Mouse (Mus musculus) ovary, postnatal 36 days (tissue): Measurements from ENCODE around the gene Cmtm5.
"Not testable (repeated sequence)": the region's sequence is repeated elsewhere in the genome, so short reads cannot be mapped to it uniquely, and the experiment has no call there.

Source experiments
- DNase-seq: peaks from one replicate; pipeline ENCODE4 v3.0.0; 2022; ENCODE audit warnings: low spot score, mixed read lengths

The Cmtm5 gene

DNA sequence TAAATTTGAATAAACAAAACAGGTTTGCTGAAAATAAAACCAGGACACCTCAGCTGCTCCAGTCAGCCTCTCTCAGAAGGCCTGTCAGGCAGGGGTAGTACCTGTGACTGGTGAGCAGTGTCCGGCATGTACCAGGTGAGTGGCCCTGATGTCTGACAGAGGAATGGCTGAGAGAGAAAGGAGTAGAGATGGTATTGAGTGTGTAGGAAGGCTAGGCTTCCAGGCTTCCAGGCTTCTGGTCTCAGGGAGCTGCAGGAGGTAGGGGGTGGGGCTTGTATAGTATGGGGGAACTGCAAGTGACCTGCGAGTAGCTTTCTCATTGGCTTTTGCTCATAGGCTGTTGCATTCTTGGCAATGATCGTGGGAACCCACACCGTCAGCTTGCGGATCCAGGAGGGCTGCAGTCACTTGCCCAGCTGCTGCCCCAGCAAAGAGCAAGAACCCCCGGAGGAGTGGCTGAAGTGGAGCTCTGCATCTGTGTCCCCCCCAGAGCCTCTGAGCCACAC lies 3.4 kb upstream of the Cmtm5 start, which contains the start of gene Il25:
TSS of gene Il25 (plus strand) at position 51 of the 506 bp plus-strand sequence.
- DNase-seq = no peak

DNA sequence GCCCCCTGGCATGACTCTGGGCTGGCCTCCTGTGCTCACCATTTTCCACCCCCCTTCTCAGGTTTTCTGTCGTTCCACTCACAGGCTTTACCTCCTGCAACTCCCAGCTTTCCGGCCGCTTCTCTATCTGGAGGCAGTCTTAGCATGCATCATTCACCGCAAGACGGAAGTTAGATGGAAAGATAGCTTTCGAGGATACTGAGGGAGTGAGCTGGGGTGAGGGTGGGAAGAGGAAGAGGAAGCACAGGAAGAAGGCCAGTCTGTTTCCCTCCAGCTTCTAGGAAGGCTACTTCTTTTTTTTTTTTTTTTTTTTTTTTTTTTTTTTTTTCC lies 735 bp downstream of the Cmtm5 start:
- DNase-seq = no peak

GRCm38 (mm10) chr14:54937361-54938182 lies 1.5 kb downstream of the Cmtm5 start:
- no peak for DNase-seq

DNA sequence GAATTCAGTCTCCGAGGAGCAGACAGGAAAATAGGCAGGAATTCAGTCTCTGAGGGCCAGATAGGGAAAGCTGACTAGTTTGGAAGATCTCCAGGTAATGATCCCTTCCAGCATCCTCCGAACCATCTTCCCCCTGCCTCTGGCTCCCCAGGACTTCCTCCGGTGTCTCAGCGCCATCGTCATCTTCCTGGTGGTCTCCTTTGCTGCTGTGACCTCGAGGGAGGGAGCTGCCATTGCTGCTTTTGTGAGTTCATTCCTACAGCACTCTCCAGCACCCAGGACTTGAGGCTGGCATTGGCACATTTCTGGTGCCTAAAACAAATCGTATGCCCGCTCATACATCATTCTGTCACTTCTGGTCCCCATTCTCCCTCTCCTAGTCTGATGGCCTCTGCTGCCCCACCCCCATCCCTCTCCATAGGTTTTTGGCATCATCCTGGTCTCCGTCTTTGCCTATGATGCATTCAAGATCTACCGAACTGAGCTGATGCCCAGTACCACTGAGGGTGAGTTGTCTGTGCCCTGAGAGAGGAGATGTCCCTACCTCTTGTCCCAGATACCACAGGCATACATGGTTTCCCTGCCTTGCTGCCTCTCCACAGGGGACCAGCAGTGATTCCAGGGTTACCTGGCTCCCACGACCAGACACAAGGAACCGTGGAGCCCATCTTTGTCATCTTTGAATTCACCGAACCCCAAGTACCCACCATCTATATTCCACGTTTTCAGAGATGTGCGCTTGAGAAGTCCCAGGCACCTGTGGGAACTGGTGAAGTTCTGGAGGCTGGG lies 2.6 kb downstream of the Cmtm5 start:
- DNase-seq = no peak

GRCm38 (mm10) chr14:54939434-54940175 lies 3.5 kb downstream of the Cmtm5 start:
- DNase-seq = peak; percentile 63

GRCm38 (mm10) chr14:54940176-54940530 lies 4.1 kb downstream of the Cmtm5 start:
- DNase-seq = no peak

DNA sequence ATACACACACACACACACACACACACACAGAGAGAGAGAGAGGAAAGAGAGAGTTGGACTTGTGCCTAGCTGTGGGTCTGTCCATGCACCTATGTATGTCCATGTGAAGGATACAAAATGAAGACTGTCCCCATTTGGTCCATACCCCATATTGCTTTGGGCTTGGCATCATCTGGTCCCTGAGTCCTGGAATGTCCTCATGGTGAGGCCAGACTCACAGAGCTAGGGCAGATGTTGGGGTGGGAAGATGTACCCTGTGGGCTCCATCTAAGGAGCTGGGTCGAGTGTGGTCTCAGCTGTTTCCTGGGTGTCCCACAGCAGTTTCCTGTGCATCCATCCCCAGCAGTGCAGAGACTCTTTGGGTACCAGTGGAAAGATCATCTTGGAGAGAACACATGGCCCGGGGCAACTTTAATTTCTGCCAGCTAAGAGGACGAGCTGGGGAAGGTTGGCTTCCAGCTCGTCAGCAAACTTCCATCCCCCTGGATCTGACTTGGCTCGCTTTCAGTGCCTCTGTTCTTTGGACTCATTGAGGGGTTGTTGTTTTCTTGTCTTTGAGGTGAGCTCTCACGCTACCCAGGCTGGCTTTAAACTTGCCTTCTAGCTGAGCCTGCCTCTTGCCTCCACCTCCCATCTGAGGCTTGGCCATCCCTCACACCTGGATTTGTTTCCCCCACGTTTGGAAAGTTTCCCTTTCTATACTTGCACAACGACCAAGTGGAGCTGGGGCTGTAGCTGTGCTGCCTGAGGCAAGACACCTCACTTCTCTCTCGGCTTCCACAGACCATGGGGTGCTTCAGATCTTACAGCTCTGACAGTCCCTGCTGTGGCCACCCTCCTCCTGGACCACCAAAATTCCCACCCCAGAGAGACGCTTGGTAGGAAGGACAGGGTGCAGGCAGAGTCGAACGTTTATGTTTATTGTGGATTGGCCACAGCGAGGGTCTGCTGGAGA lies 5.2 kb downstream of the Cmtm5 start:
- no peak for DNase-seq

- no peak for DNase-seq
Observed at GRCm38 (mm10) chr14:54942479-54942878, 6.4 kb downstream of the Cmtm5 start.

DNA sequence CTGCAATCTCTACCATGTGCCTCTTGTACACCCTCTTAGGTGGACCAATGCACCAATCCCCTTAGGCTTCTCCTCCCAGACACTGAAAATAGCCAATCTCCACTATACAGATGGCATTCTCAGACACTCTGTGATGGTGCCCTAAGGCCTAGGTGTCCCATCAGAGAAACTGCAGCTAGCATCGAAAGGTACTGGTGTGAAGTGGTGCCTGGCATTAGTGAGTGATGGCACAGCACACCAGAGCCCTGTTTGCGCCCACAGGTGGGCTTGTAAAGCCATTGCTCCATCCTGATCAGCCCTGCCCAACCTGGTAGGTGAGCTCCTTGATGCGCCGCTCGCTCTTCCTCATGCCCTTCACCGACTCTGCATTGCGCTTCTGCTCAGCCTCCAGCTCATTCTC lies 7.9 kb downstream of the Cmtm5 start:
- no peak for DNase-seq

DNA sequence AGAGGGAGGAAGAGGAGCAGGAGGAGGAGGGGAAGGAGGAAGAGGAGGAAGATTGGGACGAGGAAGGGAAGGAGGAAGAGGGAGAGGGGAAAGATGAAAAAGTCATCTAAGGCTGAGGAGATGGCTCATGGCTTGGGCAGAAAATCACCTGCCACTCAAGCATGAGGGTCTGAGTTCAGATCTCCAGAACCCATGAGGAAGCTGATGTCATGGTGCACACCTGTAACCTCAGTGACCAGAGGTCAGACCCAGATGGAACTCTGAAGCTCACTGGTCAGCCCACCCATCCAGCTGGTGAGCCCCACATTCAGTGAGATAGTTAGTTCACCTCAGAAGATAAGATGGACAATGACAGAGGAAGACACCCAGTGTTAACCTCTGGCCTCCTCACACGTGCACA lies 8.9 kb downstream of the Cmtm5 start:
- DNase-seq = no peak

DNA sequence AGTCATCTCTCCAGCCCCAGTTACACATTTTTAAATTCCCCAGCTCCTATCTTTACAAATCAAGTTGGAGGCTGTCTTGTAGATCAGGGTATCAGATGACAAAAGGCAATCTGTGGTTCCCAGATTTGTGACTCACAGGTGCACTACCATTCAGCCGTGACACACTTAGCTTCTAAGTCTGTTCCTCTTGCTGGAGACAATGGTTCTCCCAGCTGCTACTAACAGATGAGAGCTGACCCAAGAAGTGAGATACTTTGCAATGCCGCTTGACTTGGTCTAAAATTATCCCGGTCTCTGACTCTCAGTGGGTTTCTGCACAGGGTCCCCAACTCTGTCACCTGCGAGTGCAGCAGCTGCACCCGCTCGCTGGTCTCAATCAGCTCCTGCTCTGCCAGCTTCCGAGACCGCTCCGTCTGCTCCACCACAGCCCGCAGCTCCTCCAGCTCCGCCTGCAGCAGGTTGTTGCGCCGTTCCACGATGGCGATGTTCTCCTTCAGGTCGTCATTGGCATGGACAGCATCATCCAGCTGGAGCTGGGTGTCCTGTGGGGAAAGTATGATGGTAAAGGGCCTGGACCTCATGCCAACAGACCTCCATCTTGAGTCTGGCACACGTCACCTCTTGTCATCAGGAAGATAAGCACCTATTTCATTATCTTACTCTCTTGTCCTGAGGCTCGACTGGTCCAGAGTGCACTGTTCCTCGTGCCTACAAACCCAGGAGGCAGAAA lies 10.1 kb downstream of the Cmtm5 start:
- no peak for DNase-seq

GRCm38 (mm10) chr14:54947008-54947407 lies 10.9 kb downstream of the Cmtm5 start:
- DNase-seq = not testable (repeated sequence)

DNA sequence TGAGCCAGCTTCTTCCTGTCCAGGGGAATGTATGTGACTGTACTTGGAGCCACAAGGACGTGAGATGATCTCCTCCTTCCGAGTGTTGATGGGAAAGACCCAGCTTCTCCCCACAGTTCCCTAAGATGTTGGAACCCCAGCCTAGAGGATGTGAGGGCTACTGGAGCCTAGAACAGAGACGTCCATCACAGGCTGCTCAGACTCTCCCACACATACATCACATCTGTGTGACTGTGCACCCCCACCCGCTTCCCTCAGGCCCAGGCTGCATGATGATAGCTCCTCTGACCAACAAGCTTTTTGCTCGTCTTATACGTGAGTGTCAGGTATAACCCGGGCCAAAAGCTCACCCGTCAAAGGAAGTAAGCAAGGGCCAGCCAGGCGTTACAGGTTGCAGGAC lies 12.7 kb downstream of the Cmtm5 start:
- DNase-seq = no peak

- DNase-seq = no peak
Observed at GRCm38 (mm10) chr14:54950493-54950892, 14.4 kb downstream of the Cmtm5 start.

- no peak for DNase-seq
Observed at GRCm38 (mm10) chr14:54951587-54951986, 15.5 kb downstream of the Cmtm5 start.

- no peak for DNase-seq
Observed at GRCm38 (mm10) chr14:54953664-54954206, 17.7 kb downstream of the Cmtm5 start.

DNA sequence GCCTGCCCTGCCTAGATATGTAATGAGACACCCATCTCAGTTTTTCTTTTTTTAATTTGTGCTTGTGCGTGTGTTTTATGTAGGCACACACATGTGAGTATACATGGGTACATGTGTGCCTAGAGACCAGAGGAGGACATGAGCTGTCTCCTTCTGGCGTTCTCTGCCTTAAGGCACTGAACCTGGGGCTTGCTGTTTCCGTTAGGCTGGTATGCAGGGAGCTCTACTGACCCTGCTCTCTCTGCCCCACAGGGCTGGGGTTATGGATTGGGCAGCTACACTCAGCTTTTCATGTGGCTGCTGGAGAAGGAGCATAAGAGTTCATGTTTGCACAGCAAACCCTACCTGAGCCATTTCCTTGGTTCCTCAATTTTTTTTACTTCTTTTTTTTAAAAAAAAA lies 18.4 kb downstream of the Cmtm5 start:
- no peak for DNase-seq

DNA sequence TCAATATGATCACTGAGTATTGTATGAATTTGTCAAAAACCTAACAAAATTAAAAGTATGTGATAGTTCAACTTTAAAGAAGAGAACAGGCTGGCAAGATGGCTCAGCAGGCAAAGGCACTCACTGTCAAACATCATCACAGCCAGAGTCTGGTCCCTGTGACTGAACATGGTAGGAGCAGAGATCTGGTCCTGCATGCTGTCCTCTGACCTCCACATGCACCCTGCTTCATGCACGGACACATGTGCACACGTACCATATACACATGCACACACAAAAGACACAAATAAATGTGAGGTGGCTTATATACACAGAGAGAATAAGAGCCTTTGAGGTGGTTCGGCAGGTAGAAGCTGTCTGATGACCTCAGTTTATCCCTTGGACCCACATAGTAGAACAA lies 19.4 kb downstream of the Cmtm5 start:
- DNase-seq = no peak

DNA sequence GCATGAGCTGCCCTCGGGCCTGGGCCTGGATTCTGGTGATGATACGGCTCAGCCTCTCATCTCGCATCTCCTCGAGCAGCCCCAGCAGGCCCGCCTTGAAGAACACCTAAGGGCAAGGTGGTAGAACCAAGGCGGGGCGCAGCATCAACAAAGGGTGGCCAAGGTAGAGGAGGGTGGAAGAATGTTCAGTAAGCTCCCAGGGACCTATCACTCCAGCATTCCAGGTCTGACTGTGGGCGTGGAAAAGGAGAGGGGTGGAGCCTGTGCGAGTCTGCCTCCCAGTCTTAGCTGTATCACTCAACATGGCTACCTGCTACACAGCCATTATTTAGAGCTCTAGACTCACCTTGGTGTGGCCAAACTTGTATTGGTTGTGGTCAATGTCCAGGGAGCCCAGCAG lies 20.5 kb downstream of the Cmtm5 start:
- no peak for DNase-seq

- no peak for DNase-seq
Observed at GRCm38 (mm10) chr14:54958503-54958902, 22.4 kb downstream of the Cmtm5 start.
